Mouse (Mus musculus) naive thymus-derived CD4-positive, alpha-beta T cell, adult 2 months (primary cell): Measurements from ENCODE around the gene Il2rb.

Experiments used
- DNase-seq: peaks from one replicate; pipeline ENCODE4 v3.0.0-alpha.2; 2011; ENCODE audit warnings: low read depth

The Il2rb gene

DNA sequence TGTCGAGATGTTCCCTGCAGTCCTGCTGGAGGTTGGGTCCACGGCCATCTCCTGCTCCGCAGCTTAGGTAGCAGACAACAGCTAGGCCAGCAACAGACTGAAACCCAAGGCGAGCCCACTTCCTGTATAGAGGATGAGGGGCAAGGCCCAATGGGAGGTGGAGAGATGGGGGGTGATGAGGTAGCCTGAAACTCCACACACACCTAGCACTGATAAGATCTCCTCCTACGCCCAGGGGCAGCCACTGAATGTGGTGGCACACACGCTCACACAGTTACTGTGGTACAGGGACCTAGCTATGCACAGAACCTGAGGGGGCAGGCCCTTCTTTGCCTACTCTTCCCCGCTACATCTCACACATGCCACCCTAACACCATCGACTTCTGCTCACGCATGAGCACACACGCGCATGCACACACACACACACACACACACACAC, at the start of gene Il2rb:
Gene Il2rb (minus strand): TSS at position 304 of the 439 bp plus-strand sequence.
- DNase-seq = peak; percentile 77

DNA sequence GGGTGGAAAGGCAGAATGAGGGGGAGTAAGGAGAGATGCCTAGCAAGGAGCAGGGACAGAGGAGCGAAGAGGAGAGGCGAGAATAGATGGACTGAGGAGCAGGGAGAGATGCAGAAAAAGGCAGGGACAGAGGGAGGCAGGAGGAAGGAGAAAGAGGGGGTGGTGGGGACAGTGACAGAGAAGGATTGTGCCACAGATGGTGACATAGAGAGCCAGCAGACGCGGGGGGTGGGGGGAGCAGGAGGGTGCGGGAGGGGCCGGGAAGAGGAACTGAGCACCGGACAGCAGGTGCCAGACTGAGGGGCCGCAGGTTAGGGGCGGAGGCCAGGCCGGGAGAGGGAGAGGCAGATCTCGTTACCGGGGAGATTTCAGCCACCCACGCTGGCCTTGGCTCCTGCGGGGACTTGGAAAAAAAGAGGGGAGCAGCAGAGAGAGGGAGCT, 49.5 kb upstream of the Il2rb start, which contains the start of gene Sstr3:
Gene Sstr3 (minus strand): TSS at position 125 of the 441 bp plus-strand sequence.
- no peak for DNase-seq

DNA sequence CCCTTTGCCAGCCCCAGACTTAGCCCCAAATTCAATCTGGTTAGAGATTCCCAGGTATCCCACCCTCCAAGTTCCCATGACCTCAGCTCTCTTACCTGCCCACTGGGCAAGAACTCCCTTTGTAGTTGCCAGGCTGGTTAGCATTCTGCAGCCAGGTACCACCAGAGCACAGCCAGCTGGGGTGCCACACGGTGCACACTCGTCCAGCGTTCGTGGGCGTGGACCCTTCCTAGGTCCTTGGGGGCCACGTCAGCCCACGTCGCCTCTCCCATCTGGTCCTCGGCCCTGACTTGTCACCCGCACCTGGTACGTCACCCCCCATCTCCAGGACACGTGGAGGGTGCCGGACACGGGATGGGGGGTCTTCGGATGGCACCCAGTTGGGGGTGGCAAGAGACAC, 49.0 kb upstream of the Il2rb start:
- no peak for DNase-seq

DNA sequence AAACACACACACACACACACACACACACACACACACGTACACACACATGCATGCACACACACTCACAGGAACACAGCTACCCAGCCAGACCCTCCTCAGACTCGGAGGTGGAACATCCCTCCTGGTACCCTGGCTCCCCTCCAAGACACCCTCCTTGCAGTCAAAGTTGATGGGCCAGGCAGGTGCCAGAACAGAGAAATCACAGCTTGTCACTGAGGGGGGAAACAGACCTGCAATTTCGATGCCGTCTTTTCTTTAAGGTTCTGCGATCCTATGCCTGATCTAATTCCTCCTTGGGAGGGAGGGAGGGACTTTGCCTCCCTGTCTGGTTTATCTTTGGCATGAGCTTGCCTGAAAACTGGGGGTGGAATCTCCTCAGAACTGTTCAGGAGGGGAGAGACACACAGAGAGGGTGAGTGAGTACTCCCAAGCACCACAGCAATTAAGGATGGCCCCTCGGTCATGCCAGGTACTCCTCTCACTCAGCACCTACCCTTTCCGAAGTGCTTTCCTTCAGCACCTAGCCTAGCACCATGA, 47.8 kb upstream of the Il2rb start:
- DNase-seq = no peak

DNA sequence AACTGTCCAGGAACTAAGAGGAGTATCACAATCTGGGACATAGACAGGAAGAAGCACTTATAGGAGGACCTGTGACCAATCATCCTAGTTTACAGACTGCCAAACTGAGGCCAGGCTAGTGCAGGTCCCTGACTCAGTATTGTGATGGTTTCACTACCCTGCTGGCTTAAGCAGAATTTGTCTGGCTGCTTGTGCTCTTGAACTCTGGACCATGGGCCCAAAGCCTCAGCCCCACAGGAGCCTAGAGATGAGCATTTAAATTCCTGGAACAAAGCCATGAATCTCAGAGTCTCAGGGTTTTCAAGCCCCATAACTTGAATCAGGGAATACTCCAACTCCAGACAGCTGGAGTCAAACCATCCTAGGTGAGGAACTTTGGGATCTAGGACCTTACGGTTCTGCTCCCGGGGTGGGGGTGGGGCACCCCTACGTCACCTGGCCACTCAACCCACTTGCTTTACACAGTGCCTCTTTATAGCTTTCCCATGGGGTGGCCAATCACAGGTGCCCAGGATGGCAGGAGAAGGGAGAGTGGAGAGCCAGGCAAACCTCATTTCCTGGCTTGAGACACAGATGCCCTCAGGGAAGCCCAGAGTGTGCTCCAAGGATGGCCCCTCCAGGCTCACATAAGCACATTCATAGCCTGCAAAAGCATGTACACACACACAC, 47.2 kb upstream of the Il2rb start:
- no peak for DNase-seq

DNA sequence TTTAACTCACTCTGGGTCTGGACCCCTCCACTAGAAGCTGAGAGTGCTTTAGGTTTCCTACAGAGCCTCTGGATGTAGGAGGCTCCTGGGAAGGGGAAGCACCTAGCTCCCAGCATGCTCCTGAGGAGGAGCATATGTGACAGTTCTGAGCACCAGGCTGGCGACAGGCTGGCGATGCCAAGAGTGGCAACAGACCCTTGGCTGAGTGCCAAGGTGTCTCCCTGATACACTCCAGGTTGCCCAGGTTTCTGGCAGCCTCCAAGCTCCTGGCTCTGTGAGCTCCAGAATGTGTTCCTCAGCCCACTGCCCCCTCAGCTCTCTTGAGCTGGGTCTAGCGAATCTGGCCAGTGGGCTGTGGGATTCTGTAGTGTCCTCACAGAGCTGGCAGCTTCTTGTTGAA, 46.5 kb upstream of the Il2rb start:
- no peak for DNase-seq

DNA sequence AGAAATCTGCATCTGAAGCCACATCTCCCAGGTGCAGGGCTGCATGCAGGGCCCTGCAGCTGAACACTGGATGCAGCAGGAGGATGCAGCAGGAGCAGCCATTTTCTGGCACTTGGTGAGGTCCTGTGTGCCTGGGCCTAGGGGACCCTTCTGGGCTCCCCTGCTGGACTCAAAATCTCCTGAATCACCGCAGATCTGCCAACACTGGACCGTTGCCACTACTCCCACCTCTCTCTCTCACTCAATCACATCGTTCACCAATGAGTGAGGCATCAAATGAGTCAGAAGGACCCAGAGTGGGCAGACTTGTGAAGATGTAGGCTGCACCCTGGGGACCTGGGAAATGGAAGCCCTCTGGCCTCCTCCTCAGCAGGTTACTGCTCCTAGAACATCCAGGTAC, 46.0 kb upstream of the Il2rb start:
- no peak for DNase-seq

DNA sequence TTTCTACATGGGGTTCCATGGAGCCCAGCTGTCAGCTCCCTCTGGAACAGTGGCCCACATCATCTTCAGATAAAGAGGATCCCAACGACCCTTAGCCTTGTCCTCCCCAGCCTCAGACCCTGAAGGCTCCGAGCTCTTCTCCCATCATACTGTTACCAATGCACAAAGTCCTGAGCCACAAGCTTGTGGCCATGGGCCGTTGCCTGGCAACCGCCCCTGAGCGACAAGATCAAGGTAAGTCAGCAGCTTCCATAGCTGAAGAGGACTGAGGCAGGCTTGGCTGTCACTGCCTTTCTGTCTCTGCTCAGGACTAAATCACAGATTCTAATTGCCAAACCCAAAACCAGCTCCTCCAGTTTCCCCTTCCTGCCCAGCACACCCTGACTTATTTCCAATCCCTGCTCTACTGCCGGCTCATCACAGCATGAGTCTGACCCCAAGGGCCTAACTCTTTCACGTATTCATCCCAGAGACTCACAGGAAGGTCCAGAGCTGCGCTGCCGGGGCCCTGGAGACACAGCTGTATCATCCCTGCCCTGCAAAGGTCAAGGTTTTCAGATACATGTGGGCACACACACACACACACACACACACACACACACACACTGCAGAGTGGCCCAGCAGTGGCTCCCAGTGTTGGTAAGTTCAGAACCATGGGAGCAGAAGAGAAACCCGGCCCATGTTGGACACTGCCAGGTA, 40.8 kb upstream of the Il2rb start:
- no peak for DNase-seq

DNA sequence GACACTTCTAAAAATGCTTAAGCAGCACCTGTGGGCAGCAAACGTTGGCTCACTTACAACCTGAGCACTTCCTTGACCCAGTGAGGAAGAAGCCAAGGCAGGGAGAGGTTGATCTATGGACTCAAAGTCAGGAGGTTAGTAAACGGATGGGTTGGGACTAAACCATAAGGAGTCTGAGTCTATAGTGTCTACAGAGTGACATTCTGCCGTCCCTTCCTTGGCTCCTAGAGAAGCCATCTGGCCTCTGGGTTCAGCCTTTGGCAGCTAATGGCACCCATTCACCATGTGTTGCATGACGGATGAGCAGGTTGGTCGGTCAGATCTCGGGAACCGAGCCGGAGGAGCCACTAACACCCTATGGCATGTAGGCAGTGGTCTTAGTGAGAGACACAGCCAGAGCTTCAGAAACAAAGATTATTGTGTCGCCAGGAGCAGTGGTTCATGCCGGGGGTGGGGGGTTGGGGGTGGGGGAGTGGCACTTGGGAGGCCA, 38.3 kb upstream of the Il2rb start:
- no peak for DNase-seq

DNA sequence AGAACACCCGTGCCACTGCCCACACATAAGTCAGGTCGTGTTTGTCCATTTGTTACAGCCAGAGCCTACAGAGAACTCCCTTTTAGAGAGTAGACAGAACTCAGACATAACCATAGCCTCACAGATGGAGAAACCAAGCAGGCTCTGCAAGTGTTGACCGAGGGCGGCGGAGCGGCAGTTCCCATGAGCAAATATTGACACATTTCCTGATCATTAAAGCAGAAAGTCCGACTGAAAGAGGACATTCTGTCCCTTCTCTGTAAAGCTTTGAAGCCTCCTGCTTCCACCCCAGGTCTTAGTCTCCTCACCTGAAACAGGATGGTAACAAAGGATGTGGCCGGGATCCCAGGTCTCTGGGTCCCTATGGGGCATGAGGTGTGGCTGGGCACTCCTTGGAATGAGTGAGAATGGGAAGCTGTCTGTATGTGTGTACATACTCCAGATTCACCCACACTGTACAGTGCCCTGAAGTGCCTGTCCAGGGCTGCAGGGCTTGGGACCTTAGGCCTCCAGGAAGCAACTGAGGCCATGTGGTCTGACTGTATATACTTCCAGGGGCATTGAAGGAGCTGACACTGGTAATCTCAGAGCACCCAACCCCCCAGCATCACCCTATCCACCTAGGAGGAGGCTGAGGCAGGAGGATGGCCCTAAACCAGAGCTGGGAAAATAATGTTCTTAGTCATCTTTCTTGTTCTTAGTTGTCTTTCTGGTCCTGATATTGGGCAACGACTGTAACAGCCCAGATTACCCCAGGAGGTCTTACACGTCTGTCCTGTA, 37.7 kb upstream of the Il2rb start:
- no peak for DNase-seq

DNA sequence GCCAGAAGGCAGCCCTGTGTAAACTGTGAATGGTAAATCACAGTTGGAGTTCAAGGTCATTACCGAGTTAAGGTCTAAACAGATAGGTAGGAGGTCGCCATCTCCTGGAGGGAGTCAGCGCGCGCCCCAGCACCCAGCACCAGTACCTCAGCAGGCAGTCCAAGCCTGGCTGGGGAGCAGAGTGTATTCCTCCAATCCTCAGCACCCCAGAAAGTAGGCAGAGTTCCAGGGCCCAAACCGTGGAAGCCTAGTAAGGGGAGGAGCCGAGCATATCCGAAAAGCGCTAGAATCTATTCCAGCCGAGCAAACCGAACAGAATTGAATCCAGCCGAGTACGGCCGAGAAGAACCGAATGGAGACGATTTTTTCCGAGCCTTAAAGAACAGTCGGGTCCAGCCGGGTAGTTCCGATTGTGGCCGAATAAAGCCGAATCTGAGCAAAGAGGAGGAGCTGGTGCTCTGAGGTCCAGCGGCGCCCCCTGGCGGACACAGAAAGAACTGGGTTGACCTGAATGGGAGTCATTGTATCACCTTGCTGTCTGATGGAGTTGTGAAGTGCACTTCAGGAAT, 36.9 kb upstream of the Il2rb start:
- DNase-seq = peak; percentile 98

DNA sequence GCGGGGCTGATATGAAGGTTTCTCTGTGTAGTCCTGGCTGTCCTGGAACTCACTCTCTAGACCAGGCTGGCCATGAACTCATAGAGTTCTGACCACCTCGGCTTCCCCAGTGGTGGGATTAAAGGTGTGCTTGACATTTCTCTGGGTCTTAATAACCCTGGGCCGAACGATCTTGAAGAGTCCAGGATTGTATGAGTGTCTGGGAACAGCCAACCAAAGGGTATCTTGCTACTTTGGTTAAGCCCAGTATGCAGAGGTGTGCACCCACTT, 36.3 kb upstream of the Il2rb start:
- no peak for DNase-seq

DNA sequence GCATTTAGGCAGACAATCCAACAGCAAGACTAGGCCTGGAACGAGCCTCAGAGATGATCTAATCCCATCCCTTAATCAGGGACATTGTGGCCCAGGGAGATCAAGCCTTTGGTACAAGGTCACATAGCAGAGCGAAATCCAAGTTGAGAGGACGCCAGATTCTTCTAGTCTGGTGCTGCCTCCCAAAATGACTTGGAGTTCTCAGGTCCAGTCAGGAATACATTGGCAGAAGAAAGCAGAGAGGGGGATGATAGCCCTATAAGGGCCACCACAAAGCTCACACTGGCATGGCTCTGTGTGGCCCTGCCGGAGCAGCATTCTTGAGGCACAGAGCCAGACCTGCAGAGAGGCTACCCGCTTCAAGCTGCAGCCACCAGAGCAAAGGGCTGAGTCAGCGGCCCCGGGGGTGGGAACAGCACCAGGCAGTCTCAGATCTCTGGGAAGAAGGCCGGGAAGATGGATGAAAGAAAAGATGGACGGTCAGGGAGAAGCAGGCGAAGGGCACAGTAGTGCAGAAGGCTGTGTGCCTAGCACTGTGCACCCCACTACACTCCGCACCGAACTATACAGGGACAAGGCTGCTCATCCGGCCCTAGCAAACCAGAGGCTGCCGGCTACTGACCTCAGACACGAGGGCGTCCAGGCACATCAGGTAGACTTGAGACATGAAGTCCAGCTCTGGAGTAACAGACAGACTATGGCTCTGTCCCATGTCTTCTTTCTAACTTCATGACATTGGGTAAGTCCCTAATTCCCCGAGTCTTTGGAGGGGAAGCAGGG, 35.8 kb upstream of the Il2rb start, which contains the start of gene C1qtnf6:
Gene C1qtnf6 (minus strand): TSS at position 746 of the 780 bp plus-strand sequence.
- no peak for DNase-seq

DNA sequence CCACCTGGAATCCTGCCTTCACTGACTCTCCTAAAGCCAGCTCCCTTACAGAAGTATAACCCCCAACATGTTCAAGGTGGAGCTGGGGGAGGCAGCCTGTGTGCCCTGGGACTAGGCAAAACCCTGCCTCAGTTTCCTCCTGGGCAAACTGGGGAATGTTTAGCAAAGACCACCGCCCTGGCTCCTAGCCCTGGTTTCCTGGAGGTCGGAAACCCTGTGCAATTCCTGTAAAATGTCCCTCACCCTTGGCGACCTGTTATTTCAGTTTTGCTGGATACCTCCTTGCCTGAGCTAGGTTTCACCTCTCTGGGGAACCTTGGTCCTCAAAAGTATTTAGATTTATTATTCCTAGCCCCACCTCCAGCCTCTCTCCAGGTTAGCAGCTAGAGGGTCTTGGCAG, 35.1 kb upstream of the Il2rb start:
- no peak for DNase-seq

DNA sequence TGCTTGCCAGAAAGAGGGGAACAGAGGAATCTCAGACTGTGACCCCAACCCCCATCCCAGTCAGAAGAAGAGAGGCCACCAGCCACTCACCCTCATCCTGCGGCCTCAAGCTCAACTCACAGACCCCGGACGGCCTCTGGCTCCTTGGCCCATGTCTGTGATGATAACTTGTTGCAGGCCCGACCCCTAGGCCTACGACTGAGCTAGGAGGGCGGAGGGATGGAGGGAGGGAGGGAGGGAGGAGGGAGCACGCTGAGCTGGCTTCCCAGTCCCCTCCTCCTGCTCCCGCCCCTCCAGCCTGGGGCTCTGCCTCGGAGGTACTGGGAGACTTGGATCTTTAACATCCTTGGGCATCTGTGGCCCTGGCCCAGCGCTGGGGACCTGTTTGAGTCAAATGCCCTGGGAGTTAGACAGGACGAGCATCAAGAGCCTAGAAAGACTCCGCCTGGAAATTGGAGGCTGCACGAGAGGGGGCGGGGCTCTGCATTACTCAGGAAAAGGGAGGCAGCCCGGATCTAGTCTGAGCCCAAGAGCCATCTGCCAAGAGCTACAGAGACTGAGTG, 34.4 kb upstream of the Il2rb start:
- DNase-seq = no peak

DNA sequence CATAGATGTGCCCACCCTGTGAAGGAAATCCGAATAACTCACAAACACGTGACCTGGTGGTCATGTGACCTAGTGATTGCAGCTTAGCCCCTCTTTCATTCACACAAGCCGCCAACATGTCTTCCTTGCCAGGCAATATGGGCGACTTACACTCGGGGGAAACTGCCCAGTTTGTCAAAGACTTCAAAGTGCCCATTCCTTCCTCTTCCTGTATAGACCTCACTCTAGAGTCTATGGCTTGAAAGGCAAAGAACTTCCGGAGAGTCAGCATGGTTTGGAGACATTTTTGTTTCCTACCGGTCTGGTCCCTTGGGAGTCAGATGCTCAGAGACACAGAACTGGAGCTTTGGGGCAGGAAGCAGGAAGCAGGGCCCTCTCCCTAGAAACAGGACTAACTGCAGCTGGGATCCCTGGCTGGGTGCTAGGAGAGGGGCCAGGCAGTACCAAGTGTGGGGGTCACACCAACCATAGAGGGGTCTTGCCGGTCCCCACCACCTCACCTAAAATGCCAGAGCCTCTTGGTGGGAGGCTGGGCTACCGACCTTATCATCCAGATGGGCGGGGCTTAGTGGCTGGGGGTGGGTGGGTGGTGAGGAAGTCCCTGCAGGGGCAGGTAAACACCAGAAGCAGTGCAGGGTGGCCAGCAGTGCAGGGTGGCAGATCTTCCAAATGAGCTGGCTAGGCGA, 33.8 kb upstream of the Il2rb start:
- DNase-seq = peak; percentile 66

DNA sequence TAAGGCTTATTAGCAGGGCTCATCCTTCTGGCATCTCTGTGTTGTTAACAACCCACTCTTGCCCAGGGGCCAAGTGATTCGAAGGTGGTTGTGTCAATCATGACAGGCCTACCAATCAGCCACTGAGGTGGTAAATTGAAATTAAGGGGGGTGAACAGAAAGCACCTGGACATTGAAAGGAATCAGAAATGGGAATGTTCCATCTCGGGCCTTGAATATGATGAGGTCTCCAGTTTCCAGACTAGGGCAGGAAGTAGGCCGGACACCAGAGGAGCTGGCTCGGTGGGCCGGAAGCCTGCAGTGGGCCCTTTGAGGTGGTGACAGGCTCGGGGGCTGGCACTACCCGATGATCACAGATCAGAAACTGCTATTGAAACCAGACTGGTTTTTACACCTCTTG, 32.9 kb upstream of the Il2rb start:
- peak; percentile 74 for DNase-seq

DNA sequence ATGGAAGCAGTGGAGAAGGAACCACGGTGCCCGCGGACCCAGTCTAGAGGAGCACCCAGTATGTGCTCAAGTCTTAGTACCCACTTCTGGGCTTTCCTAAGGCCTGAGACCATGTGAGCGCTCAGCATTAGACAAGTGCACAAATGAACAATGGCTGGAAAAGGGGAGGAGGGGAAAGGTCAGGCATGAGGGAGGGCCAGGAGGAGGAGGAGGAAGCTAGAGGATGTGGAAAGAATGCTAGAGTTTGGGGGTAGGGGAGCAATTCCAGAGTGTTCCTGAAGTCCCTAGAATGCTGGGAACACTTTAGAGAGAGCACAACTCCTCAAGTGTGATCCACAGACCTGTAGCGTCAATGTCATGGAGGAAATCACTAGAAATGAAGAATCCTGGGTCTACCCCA, 29.1 kb upstream of the Il2rb start:
- DNase-seq = no peak

DNA sequence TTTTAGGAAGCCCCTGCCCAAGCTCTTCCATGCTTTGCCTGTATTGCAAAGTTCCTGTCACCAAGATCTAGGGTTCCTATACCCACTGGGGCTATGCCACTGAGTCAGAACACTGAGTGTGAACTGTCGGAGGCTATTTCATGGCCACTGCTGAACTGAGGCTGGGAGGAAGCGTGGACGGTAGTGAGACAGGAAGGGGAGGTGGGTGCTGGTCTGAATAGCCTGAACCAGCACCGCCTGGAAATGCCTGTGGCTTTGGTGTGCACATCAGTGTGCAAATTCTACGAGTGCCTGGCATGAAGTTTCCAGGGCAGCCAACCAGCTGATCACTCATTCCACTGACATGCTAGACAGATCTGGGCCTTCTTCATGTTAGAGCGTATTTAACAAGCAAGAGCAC, 26.8 kb upstream of the Il2rb start:
- no peak for DNase-seq

DNA sequence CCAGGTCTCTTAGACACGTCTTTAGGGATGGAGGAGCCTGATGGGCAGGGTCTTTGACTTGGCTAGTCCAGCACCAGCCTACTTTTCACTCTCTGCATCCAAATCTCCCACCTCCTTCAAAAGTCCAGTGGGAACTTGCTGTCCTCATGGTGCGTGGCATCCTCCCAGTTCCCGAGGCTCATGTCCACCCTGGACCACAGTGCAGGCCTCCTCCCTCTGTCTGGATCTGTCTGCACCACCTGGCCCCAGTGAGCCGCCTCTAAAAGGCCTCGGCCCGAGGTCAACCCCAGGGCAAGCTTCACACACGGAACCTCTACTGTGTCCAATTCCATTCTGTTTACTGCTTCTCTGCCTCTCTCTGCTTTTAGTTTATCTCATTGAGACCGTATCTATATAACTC, 26.3 kb upstream of the Il2rb start:
- no peak for DNase-seq
